Mouse (Mus musculus) ovary, adult 18-20 months (tissue): ENCODE measurements at regions not wholly inside any gene's neighbourhood (a gene's known extent, or its start where the extent isn't known, plus 50 kb on each side); places are given as distances from the start of the nearest gene placed in this dataset.

Experiments
- DNase-seq: peaks from one replicate; pipeline ENCODE4 v3.0.0; 2022; ENCODE audit warnings: low spot score, mixed read lengths

DNA sequence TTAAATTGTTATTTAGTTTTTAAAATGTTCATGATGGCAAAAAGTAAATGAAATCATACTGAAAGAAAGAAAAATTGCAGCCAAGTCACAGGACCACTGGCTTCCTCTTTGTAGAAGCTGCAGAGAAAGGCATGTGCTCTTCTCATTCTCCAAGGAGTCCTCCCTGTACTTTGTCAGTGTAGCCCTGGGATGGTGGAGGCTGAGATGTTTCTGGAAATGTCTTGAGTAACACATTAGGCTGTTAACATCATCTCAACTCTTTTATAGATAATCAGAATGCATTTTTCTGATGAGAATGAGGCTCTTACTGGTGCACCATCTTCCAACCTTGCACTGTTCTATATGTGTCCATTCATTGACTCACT, 128.3 kb upstream of the Tle1 start:
- no peak for DNase-seq

DNA sequence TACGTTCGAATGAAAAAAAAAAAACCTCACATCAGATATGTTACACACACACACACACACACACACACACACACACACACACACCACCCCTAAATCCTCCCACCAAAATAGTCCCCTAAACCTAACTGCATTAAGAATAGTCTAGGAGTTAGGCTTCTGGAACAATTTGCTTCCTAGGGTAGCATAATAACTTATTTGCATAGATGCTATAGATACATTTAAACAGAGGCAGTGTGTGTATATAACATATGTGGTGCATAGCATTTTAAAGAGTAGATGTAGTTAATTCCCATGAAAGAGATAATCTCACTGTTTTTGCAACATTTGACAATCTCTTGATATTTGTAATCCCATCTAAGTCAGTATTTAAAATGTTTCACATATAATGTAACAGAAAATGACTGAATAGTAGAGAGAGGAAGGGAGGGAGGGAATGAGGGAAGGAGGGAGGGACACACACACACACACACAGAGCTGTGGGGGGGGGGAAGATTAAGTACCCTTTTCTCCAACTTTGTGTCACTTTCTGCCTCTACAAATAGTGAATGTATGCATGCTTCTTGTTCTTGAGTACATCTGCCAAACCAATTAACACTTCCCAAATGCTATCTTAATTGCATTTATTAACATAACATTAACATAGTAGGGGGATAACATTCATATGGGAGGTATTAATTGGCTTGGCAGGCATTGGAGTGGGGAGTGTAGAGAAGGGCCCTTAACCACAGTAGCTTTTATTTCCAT, 127.7 kb upstream of the Tle1 start:
- DNase-seq: no peak

DNA sequence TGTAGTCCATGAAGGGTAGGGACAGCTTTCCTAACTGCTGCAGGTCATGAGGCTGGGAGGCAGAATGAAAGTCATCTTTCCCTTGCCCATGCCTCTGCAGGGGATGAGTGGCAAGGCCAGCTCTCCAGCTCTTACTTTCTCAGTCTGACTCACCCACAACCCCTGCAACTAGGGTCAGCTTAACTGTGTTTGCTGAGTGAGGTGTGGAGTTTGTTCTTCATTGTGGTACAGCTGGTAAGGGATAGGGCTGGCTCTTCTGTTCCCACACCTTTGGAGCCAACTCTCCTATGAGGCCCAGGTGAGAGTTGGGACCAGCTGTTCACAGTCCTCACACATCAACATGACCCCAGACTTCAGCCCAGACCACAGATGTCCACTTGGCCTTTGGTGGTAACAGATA, 124.2 kb upstream of the Tle1 start:
- no peak for DNase-seq

DNA sequence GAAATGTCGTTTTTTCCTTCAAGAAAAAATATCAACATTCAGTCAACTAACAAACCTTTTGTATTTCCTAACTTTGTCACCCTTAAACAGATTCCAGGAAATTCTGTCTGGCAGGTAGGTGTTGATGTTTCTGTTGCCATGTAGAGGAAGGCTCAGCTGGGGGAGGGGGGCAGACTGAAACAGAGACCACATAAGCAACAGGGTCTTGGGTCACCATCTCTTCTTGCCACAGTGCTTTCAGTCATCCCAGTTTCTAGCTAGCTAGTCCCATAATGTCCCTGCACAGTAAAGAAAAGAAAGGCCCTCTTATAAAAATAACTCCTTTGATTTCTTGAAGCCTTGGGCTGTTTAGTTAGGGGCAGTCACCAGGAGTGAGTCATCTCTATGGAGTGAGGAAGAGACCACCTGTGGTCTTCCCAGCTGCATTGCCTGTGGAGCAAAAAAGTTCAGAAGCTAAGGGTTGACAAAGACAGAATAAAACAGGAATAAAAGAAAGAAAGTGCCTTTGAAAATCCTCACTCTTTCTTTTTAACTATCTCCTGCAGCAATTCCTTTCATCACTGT, 84.5 kb upstream of the Tle1 start:
- DNase-seq: no peak

DNA sequence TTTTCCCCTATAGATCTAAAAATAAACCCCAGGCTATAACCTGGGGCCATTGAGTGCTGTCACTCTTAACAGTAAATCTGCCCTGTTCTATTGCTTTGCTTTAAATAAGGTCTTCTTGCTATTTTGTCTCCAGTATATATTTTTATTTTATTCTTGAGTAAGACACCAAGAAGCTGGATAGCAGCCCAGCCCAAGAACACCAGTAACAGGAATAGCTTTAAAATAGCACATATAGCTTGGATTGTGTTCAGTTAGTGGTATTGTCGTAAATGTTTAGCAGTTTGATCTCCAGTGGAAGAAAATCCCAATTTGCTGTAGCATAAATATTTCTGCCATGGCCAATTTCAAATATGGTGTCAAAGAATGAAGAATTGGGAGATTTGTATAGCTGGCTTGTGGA, 49.8 kb upstream of the Tle1 start:
- DNase-seq: no peak
